Mouse (Mus musculus): Measurements from ENCODE around the gene Irf2bp1.

The Irf2bp1 gene

GRCm38 (mm10) chr7:19001066-19001806 lies 2.6 kb upstream of the Irf2bp1 start:
- DNase-seq: peak; percentile 87

- DNase-seq: no peak
Observed at GRCm38 (mm10) chr7:19001807-19002085, 2.1 kb upstream of the Irf2bp1 start.

GRCm38 (mm10) chr7:19002115-19002514 lies 1.7 kb upstream of the Irf2bp1 start:
- DNase-seq: no peak

GRCm38 (mm10) chr7:19002848-19003498 lies 871 bp upstream of the Irf2bp1 start:
- peak; percentile 89 for DNase-seq

- DNase-seq: no peak
Observed at GRCm38 (mm10) chr7:19004631-19005079, 811 bp downstream of the Irf2bp1 start.

GRCm38 (mm10) chr7:19005417-19006121 lies 1.7 kb downstream of the Irf2bp1 start:
- no peak for DNase-seq

- peak; percentile 90 for DNase-seq
Observed at GRCm38 (mm10) chr7:19006476-19006875, 2.6 kb downstream of the Irf2bp1 start.

GRCm38 (mm10) chr7:19007026-19007977 lies 3.5 kb downstream of the Irf2bp1 start:
- DNase-seq: no peak

- no peak for DNase-seq
Observed at GRCm38 (mm10) chr7:19010581-19010980, 6.7 kb downstream of the Irf2bp1 start.

GRCm38 (mm10) chr7:19012025-19012621 lies 8.3 kb downstream of the Irf2bp1 start:
- peak; percentile 62 for DNase-seq

- DNase-seq: no peak
Observed at GRCm38 (mm10) chr7:19012882-19013281, 9.0 kb downstream of the Irf2bp1 start.

- no peak for DNase-seq
Observed at GRCm38 (mm10) chr7:19014452-19014851, 10.6 kb downstream of the Irf2bp1 start.

- DNase-seq: no peak
Observed at GRCm38 (mm10) chr7:19016042-19016441, 12.2 kb downstream of the Irf2bp1 start.

- no peak for DNase-seq
Observed at GRCm38 (mm10) chr7:19017909-19018308, 14.1 kb downstream of the Irf2bp1 start.

GRCm38 (mm10) chr7:19021048-19021447 lies 17.2 kb downstream of the Irf2bp1 start:
- no peak for DNase-seq

- no peak for DNase-seq
Observed at GRCm38 (mm10) chr7:19022189-19022958, 18.5 kb downstream of the Irf2bp1 start.

- peak; percentile 60 for DNase-seq
Observed at GRCm38 (mm10) chr7:19023357-19023814, 19.5 kb downstream of the Irf2bp1 start, which contains the start of gene Foxa3. Gene Foxa3, minus strand, starts transcription at chr7:19023538.

- peak; percentile 97 for DNase-seq
Observed at GRCm38 (mm10) chr7:19024096-19024506, 20.3 kb downstream of the Irf2bp1 start, which contains the start of gene Sympk. Gene Sympk, plus strand, starts transcription at chr7:19024377.

GRCm38 (mm10) chr7:19024581-19025255 lies 20.9 kb downstream of the Irf2bp1 start:
- DNase-seq: peak; percentile 52

- no peak for DNase-seq
Observed at GRCm38 (mm10) chr7:19028067-19028466, 24.2 kb downstream of the Irf2bp1 start.

All from kidney, postnatal 14 days (tissue).